In genomic region chr8:127576657-127577056, GRCm38 (mm10) we compare ENCODE assay signal across 15 mouse cellular contexts.
"Had no signal": no experiment of that assay in that cellular context is flagged by ENCODE, and none has a peak within 500 bp of the region (broad histone marks: within the 10 kb centered on the region; RNA-seq: fewer than 3 reads in every experiment).

No protein-coding gene starts in this region.

- H3K27me3 ChIP-seq: megakaryocyte, embryonic 14.5 days; midbrain, embryonic 13.5 days; midbrain, embryonic 15.5 days; neural tube, embryonic 12.5 days; stomach, embryonic 15.5 days had no signal

- H3K27ac ChIP-seq: macrophage; midbrain, embryonic 13.5 days; midbrain, embryonic 15.5 days; neural tube, embryonic 12.5 days; stomach, embryonic 15.5 days; stomach, postnatal 0 days had no signal

- H3K4me2 ChIP-seq: lung, embryonic 14.5 days; midbrain, embryonic 11.5 days; midbrain, embryonic 13.5 days; midbrain, embryonic 15.5 days; neural tube, embryonic 12.5 days; stomach, embryonic 15.5 days had no signal

- DNase-seq: lung, adult 18-20 months; lung, embryonic 14.5 days; lung, postnatal 10 days; right cerebral cortex, postnatal 14 days; thymus, adult 2 months; thymus, postnatal 25 days; thymus, postnatal 4 days had no signal

- H3K9ac ChIP-seq: lung, embryonic 14.5 days; midbrain, embryonic 13.5 days; midbrain, embryonic 15.5 days; neural tube, embryonic 12.5 days; stomach, embryonic 15.5 days had no signal

- H3K4me1 ChIP-seq: midbrain, embryonic 15.5 days; stomach, embryonic 15.5 days had no signal

- H3K36me3 ChIP-seq: midbrain, embryonic 13.5 days; midbrain, embryonic 15.5 days; neural tube, embryonic 12.5 days; stomach, embryonic 15.5 days had no signal

- H3K9me3 ChIP-seq: megakaryocyte, embryonic 14.5 days; midbrain, embryonic 13.5 days; midbrain, embryonic 15.5 days; neural tube, embryonic 12.5 days; stomach, embryonic 15.5 days had no signal

- ATAC-seq: midbrain, embryonic 13.5 days; midbrain, embryonic 15.5 days had no signal

- H3K4me3 ChIP-seq: megakaryocyte, embryonic 14.5 days; midbrain, embryonic 13.5 days; midbrain, embryonic 15.5 days; neural tube, embryonic 12.5 days; stomach, embryonic 15.5 days had no signal
